Mouse (Mus musculus): ENCODE measurements around the gene Phtf1.

DNA sequence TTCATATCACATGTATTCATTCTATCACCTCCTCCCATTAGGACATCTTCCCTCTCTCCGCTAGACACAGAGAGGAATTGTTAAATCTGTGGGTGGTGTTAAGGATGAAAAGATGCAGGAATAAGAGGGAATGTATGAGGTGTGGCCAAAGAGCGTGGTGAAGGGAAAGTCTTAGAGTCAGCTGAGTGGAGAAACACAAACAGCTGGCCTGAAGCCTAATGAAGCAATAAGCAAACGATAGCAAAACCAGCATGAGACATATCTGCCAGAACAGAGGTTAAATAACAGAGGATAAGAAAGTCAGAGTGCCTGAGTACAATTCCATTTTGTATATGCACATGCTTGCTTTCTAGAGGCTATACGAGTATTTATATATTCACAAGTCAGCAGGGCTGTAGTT, 16.6 kb downstream of the Phtf1 start:
- TF ChIP-seq EP300 (optimal IDR thresholded peaks at IDR 0.05) (no peak), CTCF (IDR thresholded peaks at IDR 0.05; ENCODE audit: low read depth) (no peak)
